Mouse (Mus musculus): ENCODE data around the gene Mrfap1. TPM values are rescaled to one million over a fixed set of nuclear protein-coding genes. Genes with fewer than 3 reads are reported as not detected.

Gene Mrfap1
- polyA plus RNA-seq, 2 experiments: 260 to 638 TPM

DNA sequence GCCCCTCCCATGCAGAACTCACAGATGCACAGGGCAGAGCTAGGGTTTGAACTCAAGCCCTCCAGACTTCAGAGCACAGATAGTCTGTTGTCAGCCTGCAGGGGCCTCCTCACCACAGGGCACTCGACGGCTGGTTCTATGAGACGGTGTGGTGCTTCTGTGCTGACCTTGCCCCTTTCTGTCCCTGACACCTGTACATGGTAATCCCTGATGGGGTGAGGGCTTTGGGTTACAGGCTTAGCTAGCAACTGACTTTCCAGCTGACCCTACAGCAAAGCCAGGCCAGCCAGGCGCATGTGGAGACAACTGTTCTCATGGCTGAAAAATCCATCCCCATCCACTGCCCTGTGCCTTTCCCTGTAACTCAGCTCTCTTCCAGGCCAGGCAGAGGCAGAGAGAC is 26.3 kb upstream of the Mrfap1 start:
- no peak overlapping the region for H3K4me3 ChIP-seq (replicated peaks; ENCODE audit: low read length)
- ATAC-seq (ENCODE audit: low FRiP score, low read depth): peak; percentile 51; the same call in 1 of the 2 replicates
- no peak overlapping the region for H3K27ac ChIP-seq (replicated peaks; ENCODE audit: low read depth, low read length)
- no peaks in the 10 kb centered on the region for H3K9me3 ChIP-seq (ENCODE audit: control insufficient read depth, low read length)
- H3K9ac ChIP-seq (ENCODE audit: low read depth, low read length, severe bottlenecking): no peak overlapping the region
- H3K27me3 ChIP-seq (ENCODE audit: control insufficient read depth, insufficient read depth, low read length): no peaks in the 10 kb centered on the region
- 0 out of 2 replicates have a peak, but pooled peaks cover 2% of the 10 kb centered on the region for H3K36me3 ChIP-seq (ENCODE audit: control insufficient read depth, insufficient read depth, low read length)
- no peak for DNase-seq (ENCODE audit: low spot score)
- no peak for TF ChIP-seq POLR2A (IDR thresholded peaks at IDR 0.05; ENCODE audit: borderline replicate concordance, extremely low read depth, insufficient read depth, insufficient read length)
- H3K4me2 ChIP-seq (replicated peaks; ENCODE audit: low read depth, low read length, severe bottlenecking): no peak overlapping the region
- 89% methylated on average over 4 of the region's 4 CpGs for WGBS
- no peaks in the 10 kb centered on the region for H3K4me1 ChIP-seq (ENCODE audit: control insufficient read depth, insufficient read depth, low read length)

DNA sequence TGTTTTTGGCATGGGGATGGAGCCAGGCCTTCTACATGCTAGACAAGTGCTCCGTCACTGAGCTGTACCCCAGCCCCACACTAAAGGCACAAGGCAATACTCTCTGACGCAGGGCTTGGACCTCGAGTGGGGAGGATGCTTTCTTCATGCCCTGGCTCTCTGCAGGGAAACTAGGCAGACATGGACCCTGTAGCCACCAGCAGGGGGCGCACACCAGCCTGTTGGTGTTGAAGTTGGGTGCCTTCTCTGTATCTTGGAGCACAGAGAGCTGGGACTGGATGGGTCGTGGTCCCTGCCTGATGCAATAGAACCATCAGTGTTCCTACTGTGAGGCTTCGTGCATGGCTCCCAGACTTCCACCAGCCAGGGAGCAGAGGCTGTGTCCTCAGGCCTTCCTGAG is 23.6 kb upstream of the Mrfap1 start:
- Histone ChIP-seq H3K27me3 (ENCODE audit: control insufficient read depth, insufficient read depth, low read length) (no peaks in the 10 kb centered on the region), H3K4me2 (replicated peaks; ENCODE audit: low read depth, low read length, severe bottlenecking) (no peak overlapping the region), H3K4me1 (ENCODE audit: control insufficient read depth, insufficient read depth, low read length) (no peaks in the 10 kb centered on the region), H3K27ac (replicated peaks; ENCODE audit: low read depth, low read length) (no peak overlapping the region), H3K36me3 (ENCODE audit: control insufficient read depth, insufficient read depth, low read length) (0 out of 2 replicates have a peak, but pooled peaks cover 2% of the 10 kb centered on the region), H3K4me3 (replicated peaks; ENCODE audit: low read length) (no peak overlapping the region), H3K9me3 (ENCODE audit: control insufficient read depth, low read length) (no peaks in the 10 kb centered on the region), H3K9ac (ENCODE audit: low read depth, low read length, severe bottlenecking) (no peak overlapping the region)
- ATAC-seq (ENCODE audit: low FRiP score, low read depth) (no peak), DNase-seq (ENCODE audit: low spot score) (no peak)
- no peak for TF ChIP-seq POLR2A (IDR thresholded peaks at IDR 0.05; ENCODE audit: borderline replicate concordance, extremely low read depth, insufficient read depth, insufficient read length)
- WGBS: 43% methylated on average over 6 of the region's 6 CpGs

DNA sequence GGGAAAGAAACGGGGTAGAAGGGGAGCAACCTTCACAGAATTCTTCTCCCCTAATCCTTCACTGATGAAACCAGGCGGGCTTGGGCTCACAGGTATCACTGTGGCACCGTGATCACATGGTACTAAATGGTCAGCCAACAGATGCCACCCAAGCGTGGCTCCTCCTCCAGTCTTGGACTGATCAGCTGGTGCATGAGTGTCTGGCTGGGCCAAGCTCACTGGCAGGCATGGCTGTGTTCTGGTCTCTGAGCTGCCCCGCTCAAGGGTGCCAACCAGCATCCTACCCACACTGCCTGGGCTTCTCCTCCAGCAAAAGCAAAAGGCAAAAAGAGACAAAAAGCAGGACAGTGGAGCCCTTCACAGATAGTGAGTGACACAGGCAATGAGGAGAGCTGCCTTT is 23.2 kb upstream of the Mrfap1 start:
- DNase-seq (ENCODE audit: low spot score) (no peak), ATAC-seq (ENCODE audit: low FRiP score, low read depth) (no peak)
- H3K4me3 ChIP-seq (replicated peaks; ENCODE audit: low read length): no peak overlapping the region
- 0 out of 2 replicates have a peak, but pooled peaks cover 2% of the 10 kb centered on the region for H3K36me3 ChIP-seq (ENCODE audit: control insufficient read depth, insufficient read depth, low read length)
- H3K4me1 ChIP-seq (ENCODE audit: control insufficient read depth, insufficient read depth, low read length): no peaks in the 10 kb centered on the region
- no peak overlapping the region for H3K9ac ChIP-seq (ENCODE audit: low read depth, low read length, severe bottlenecking)
- WGBS: 90% methylated on average over 5 of the region's 5 CpGs
- no peaks in the 10 kb centered on the region for H3K9me3 ChIP-seq (ENCODE audit: control insufficient read depth, low read length)
- H3K27ac ChIP-seq (replicated peaks; ENCODE audit: low read depth, low read length): no peak overlapping the region
- H3K27me3 ChIP-seq (ENCODE audit: control insufficient read depth, insufficient read depth, low read length): no peaks in the 10 kb centered on the region
- H3K4me2 ChIP-seq (replicated peaks; ENCODE audit: low read depth, low read length, severe bottlenecking): no peak overlapping the region
- TF ChIP-seq POLR2A (IDR thresholded peaks at IDR 0.05; ENCODE audit: borderline replicate concordance, extremely low read depth, insufficient read depth, insufficient read length): no peak

DNA sequence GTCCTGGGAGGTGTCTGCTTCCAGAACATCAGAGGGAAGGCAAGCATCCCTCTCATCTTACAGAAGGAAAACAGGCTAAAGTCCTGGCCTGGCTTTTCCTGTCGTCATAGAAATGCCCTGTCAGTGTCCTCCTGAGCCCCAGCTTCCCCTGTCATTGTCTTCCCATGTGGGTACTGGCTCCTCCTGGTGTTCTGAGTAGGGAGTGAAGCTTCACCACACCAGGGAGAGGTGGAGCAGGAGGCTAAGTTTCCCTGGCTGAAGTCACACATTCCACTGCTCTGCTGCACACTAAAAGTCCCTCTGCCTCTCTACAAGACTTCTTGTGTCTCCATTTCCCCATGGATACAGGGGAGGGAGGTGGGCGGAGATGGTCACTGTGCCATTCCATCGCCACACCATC is 21.2 kb upstream of the Mrfap1 start:
- no peaks in the 10 kb centered on the region for H3K9me3 ChIP-seq (ENCODE audit: control insufficient read depth, low read length)
- H3K27me3 ChIP-seq (ENCODE audit: control insufficient read depth, insufficient read depth, low read length): no peaks in the 10 kb centered on the region
- no peak overlapping the region for H3K4me2 ChIP-seq (replicated peaks; ENCODE audit: low read depth, low read length, severe bottlenecking)
- no peak overlapping the region for H3K4me3 ChIP-seq (replicated peaks; ENCODE audit: low read length)
- DNase-seq (ENCODE audit: low spot score): no peak
- H3K27ac ChIP-seq (replicated peaks; ENCODE audit: low read depth, low read length): no peak overlapping the region
- 67% methylated on average over 3 of the region's 3 CpGs for WGBS
- H3K9ac ChIP-seq (ENCODE audit: low read depth, low read length, severe bottlenecking): no peak overlapping the region
- H3K36me3 ChIP-seq (ENCODE audit: control insufficient read depth, insufficient read depth, low read length): no peaks in the 10 kb centered on the region
- no peaks in the 10 kb centered on the region for H3K4me1 ChIP-seq (ENCODE audit: control insufficient read depth, insufficient read depth, low read length)
- no peak for TF ChIP-seq POLR2A (IDR thresholded peaks at IDR 0.05; ENCODE audit: borderline replicate concordance, extremely low read depth, insufficient read depth, insufficient read length)
- no peak for ATAC-seq (ENCODE audit: low FRiP score, low read depth)

DNA sequence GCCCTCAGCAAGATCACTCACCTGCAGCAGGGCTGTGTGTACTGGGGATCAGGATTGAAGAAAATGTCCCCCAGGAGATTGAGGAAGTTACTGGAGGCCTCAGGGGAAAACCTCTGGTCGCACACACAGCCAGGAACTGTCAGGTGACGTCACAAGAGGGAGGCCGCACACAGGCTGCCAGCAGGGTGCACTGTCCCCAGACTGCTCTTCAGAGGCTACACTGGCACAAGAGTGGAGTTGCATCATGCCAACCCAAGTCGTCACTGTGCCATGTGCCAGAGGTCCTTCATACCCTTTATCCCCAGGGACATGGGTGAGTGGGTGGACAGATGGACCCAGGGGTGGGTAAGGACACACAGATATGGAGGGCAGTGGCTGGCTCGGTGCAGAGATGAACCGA is 18.0 kb upstream of the Mrfap1 start:
- no peak overlapping the region for H3K9ac ChIP-seq (ENCODE audit: low read depth, low read length, severe bottlenecking)
- H3K27ac ChIP-seq (replicated peaks; ENCODE audit: low read depth, low read length): no peak overlapping the region
- no peak for TF ChIP-seq POLR2A (IDR thresholded peaks at IDR 0.05; ENCODE audit: borderline replicate concordance, extremely low read depth, insufficient read depth, insufficient read length)
- ATAC-seq (ENCODE audit: low FRiP score, low read depth): no peak
- WGBS: 87% methylated on average over 5 of the region's 6 CpGs
- no peaks in the 10 kb centered on the region for H3K36me3 ChIP-seq (ENCODE audit: control insufficient read depth, insufficient read depth, low read length)
- no peak overlapping the region for H3K4me2 ChIP-seq (replicated peaks; ENCODE audit: low read depth, low read length, severe bottlenecking)
- H3K27me3 ChIP-seq (ENCODE audit: control insufficient read depth, insufficient read depth, low read length): no peaks in the 10 kb centered on the region
- H3K9me3 ChIP-seq (ENCODE audit: control insufficient read depth, low read length): no peaks in the 10 kb centered on the region
- no peak overlapping the region for H3K4me3 ChIP-seq (replicated peaks; ENCODE audit: low read length)
- no peaks in the 10 kb centered on the region for H3K4me1 ChIP-seq (ENCODE audit: control insufficient read depth, insufficient read depth, low read length)
- no peak for DNase-seq (ENCODE audit: low spot score)

DNA sequence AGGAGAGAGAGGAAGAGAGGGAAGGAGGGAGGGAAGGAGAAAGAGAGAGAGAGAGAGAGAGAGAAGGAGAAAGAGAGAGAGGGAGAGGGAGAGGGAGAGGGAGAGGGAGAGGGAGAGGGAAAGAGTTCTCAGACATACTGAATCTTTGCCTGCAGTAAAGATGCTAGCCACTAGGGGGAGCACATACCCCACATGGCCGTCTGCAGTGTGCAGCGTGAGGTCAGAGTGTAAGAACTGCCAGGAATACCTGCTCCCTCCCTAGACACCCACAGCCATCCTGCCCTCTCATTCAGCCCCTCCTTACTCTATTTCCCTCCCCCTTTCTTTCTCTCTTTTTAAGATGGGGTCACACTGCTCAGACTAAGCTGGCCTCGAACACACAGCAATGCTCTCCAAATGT is 14.8 kb upstream of the Mrfap1 start:
- no peak overlapping the region for H3K9ac ChIP-seq (ENCODE audit: low read depth, low read length, severe bottlenecking)
- no peaks in the 10 kb centered on the region for H3K9me3 ChIP-seq (ENCODE audit: control insufficient read depth, low read length)
- H3K27me3 ChIP-seq (ENCODE audit: control insufficient read depth, insufficient read depth, low read length): no peaks in the 10 kb centered on the region
- ATAC-seq (ENCODE audit: low FRiP score, low read depth) (no peak), DNase-seq (ENCODE audit: low spot score) (peak; percentile 56)
- WGBS: 28% methylated on average over 3 of the region's 3 CpGs
- H3K36me3 ChIP-seq (ENCODE audit: control insufficient read depth, insufficient read depth, low read length): no peaks in the 10 kb centered on the region
- no peak overlapping the region for H3K27ac ChIP-seq (replicated peaks; ENCODE audit: low read depth, low read length)
- no peaks in the 10 kb centered on the region for H3K4me1 ChIP-seq (ENCODE audit: control insufficient read depth, insufficient read depth, low read length)
- no peak overlapping the region for H3K4me2 ChIP-seq (replicated peaks; ENCODE audit: low read depth, low read length, severe bottlenecking)
- no peak overlapping the region for H3K4me3 ChIP-seq (replicated peaks; ENCODE audit: low read length)
- no peak for TF ChIP-seq POLR2A (IDR thresholded peaks at IDR 0.05; ENCODE audit: borderline replicate concordance, extremely low read depth, insufficient read depth, insufficient read length)

All from limb, embryonic 14.5 days (tissue).